Mouse (Mus musculus): ENCODE measurements around the gene Gtf3c1.

DNA sequence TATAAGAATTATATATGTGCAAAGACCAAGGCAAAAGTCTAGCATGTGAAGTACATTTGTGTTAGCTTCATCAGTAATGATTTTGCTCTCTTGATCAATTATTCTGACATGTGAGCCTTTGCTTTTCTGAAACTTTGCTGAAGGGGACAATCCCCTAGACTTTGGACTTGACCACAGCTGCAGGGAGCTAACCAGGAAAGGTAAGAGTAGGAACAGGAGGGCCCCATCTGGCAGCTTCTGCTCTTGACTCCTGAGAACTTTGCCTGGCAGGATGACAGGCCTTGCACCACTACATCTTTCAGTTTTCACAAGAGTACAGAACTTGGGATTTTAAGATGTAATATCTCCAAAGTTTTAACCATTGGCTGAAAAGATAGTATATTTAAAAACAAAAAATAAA lies 10.0 kb upstream of the Gtf3c1 start:
- no peak for TF ChIP-seq CTCF (IDR thresholded peaks at IDR 0.05; ENCODE audit: low read depth, low read length)
- TF ChIP-seq POLR2AphosphoS5 (IDR thresholded peaks at IDR 0.05; ENCODE audit: insufficient replicate concordance, low read depth, low read length), result no peak
- TF ChIP-seq TAL1 (conservative IDR thresholded peaks at IDR 0.05; ENCODE audit: low read depth, low read length), result no peak
- TF ChIP-seq GATA2 (IDR thresholded peaks at IDR 0.05; ENCODE audit: borderline replicate concordance, low read depth, low read length), result no peak

All from G1E (cell line).